Mouse (Mus musculus) neural tube, embryonic 11.5 days (tissue): ENCODE data around the gene Hoxd10. TPM values are rescaled to one million over a fixed set of nuclear protein-coding genes. Genes with fewer than 3 reads are reported as not detected.

Source experiments
- ATAC-seq: fragments of 200-750 bp; cut with Nextera tagmentation; 2 replicates; pipeline ENCODE4 v1.8.0; 2017; ENCODE audit warnings: moderate number of reproducible peaks, mild to moderate bottlenecking, moderate TSS enrichment, moderate library complexity; ENCODE audit not compliant: insufficient read depth, low FRiP score, low TSS enrichment
- DNase-seq: peaks from one replicate; pipeline ENCODE4 v3.0.0-alpha.2; 2015; ENCODE audit warnings: low spot score
- H3K27ac ChIP-seq: fragments of 300-500 bp; sonication (generic); 2 replicates; pipeline ENCODE4 v1.5.1; 2014; ENCODE audit warnings: low read depth, mild to moderate bottlenecking, low read length
- H3K27me3 ChIP-seq: fragments of 300-500 bp; sonication (generic); 2 replicates; pipeline ENCODE4 v1.6.1; 2014; ENCODE audit warnings: mild to moderate bottlenecking, low read length, mixed read lengths; ENCODE audit not compliant: control insufficient read depth, insufficient read depth
- H3K36me3 ChIP-seq: fragments of 300-500 bp; sonication (generic); 2 replicates; pipeline ENCODE4 v1.6.1; 2014; ENCODE audit warnings: mild to moderate bottlenecking, low read length, moderate library complexity, mixed read lengths; ENCODE audit not compliant: control insufficient read depth, insufficient read depth
- H3K4me1 ChIP-seq: fragments of 300-500 bp; sonication (generic); 2 replicates; pipeline ENCODE4 v1.6.1; 2014; ENCODE audit warnings: low read length, mixed read lengths; ENCODE audit not compliant: control insufficient read depth, insufficient read depth
- H3K4me2 ChIP-seq: fragments of 300-500 bp; sonication (generic); 2 replicates; pipeline ENCODE4 v1.6.1; 2014; ENCODE audit warnings: low read depth, mild to moderate bottlenecking, moderate library complexity
- H3K4me3 ChIP-seq: fragments of 300-500 bp; sonication (generic); 2 replicates; pipeline ENCODE4 v1.5.1; 2014; ENCODE audit warnings: low read depth, low read length
- H3K9ac ChIP-seq: fragments of 300-500 bp; sonication (generic); 2 replicates; pipeline ENCODE4 v1.6.1; 2014; ENCODE audit warnings: mild to moderate bottlenecking, low read length
- H3K9me3 ChIP-seq: fragments of 300-500 bp; sonication (generic); 2 replicates; pipeline ENCODE4 v1.6.1; 2016; ENCODE audit warnings: low read length; ENCODE audit not compliant: control insufficient read depth
- WGBS: fragments of 180-500 bp; shearing (Covaris S2); extraction: QIAGEN DNeasy Blood & Tissue Kit; methylation state at CpG from one replicate; pipeline ENCODE4 v1.1.7; 2014; 5-methylcytosine and 5-hydroxymethylcytosine counted together
- polyA plus RNA-seq: library from polyadenylated mRNA; unstranded; fragments of >200 nt; fragmentation: Nextera tagmentation; extraction: Ambion mirVana; gene quantifications from 2 replicates; pipeline ENCODE4 v1.2.1, GENCODE M21; 2014

Gene Hoxd10
- polyA plus RNA-seq, 1 experiment from 2014 or later: 29.3 TPM

DNA sequence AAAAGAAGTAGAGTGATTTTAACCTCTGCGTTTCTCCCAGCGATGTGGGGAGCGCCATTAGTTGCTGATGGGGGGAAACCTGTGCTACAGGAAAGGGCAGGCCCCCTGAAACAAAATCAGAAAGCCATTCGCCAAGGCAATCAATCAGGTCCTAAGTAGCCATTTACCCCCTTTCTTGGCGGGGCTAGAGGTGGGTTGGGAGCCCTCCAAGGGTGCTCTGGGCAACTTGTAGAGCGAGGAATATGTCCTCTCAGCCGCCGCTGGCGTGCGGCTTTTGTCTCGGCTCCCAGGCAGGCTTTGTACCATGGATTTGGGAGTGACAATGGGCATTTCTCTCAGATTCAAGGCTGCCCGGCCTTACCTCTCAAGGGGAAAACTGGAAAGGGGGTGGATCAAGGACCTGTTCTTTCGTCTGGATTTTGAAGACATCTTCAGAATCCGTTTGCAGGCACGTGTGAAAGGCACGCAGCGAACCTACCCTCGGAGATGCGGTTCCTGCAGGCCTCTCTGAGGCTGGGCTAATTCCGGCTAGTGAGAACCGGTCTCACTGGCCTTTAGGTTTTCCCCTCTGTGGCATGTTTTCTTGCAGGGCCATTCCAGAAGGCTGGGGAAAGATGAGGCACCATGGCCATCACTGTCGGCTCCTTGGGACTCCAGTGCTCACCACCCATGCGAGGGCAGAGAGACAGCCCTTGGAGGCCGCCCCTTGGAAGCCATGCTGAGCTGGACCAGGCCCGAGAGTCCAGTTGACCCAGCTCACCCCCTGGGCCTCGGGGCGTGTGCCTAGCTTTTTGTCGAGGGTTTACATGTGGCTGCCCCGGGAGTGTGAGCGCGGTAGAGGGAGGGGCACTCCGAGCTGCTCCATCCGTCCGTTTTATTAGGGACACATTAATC is 5.0 kb downstream of the Hoxd10 start:
- H3K4me1 ChIP-seq: peaks cover 8% of the 10 kb centered on the region; the same call in 1 of the 2 replicates
- no peaks in the 10 kb centered on the region for H3K9me3 ChIP-seq
- peak overlapping the region; percentile 63 for H3K4me3 ChIP-seq
- H3K9ac ChIP-seq: peak overlapping the region; percentile 89
- no peaks in the 10 kb centered on the region for H3K36me3 ChIP-seq
- DNase-seq (peak; percentile 56), ATAC-seq (no peak)
- H3K27ac ChIP-seq: peak overlapping the region; percentile 83
- WGBS: 1% methylated on average over 34 of the region's 34 CpGs
- peaks cover 87% of the 10 kb centered on the region for H3K27me3 ChIP-seq
- peak overlapping the region; percentile 76 for H3K4me2 ChIP-seq

DNA sequence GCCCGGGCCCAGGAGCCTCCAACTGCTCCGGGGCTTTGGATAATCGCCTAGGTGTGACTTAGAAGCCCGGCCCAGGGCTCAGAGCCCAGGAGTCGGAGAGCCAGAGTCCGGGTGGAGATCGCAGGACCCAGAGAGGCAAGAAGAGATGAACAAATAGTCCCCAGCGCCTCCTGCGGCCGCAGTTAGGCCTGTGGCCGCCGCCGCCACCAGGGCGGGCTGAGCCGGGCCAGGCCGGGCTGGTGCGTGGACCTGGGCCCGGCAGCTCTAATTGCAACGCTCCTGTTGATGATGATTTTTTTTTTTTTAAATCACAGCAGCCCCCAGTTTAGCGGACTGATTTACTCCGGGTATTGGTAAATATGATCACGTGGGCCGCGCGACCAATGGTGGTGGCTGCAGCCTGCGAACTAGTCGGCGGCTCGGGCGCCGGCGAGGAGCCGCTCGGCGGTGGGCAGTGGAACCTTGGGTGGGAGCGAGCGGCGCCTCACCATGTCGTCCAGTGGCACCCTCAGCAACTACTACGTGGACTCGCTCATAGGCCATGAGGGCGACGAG is 5.9 kb downstream of the Hoxd10 start, which contains the start of gene Hoxd9:
Gene Hoxd9 (plus strand): TSS at position 161 of the 555 bp plus-strand sequence.
- H3K27me3 ChIP-seq: peaks cover 78% of the 10 kb centered on the region
- H3K9me3 ChIP-seq: no peaks in the 10 kb centered on the region
- H3K36me3 ChIP-seq: no peaks in the 10 kb centered on the region
- DNase-seq (peak; percentile 77), ATAC-seq (peak; percentile 70)
- H3K4me1 ChIP-seq: peaks cover 5% of the 10 kb centered on the region; the same call in 1 of the 2 replicates
- peak within 1 kb of the TSS; percentile 76 for H3K4me2 ChIP-seq
- peak within 1 kb of the TSS; percentile 63 for H3K4me3 ChIP-seq
- H3K27ac ChIP-seq: peak within 1 kb of the TSS; percentile 83
- H3K9ac ChIP-seq: peak within 1 kb of the TSS; percentile 89
- WGBS: under 1% methylated on average over 43 of the region's 43 CpGs

DNA sequence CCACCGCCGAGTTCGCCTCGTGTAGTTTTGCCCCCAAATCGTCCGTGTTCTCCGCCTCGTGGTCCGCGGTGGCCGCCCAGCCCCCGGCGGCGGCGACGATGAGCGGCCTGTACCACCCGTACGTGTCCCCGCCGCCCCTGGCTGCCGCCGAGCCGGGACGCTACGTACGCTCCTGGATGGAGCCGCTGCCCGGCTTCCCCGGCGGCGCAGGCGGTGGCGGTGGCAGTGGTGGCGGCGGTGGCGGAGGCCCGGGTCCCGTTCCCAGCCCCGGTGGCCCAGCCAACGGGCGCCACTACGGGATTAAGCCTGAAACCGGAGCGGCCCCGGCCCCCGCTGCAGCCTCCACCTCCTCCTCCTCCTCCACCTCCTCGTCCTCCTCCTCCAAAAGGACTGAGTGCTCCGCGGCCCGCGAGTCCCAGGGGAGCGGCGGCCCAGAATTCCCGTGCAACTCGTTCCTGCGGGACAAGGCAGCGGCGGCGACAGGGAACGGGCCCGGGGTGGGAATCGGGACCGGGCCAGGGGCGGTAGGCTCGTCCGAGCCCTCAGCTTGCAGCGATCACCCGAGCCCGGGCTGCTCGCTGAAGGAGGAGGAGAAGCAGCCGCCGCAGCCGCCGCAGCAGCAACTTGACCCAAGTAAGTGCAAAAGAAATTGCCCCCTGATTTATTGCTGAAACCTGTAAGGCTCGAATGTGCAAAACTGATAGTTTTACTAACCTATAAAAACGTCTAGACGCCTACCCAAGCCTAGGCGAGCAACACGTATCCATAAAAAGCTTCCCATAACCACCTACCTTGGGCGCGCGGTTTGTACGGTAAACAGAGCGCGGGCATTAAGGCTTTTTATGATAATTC is 6.7 kb downstream of the Hoxd10 start:
- Histone ChIP-seq H3K36me3 (no peaks in the 10 kb centered on the region), H3K4me3 (peak overlapping the region; percentile 63), H3K27me3 (peaks cover 73% of the 10 kb centered on the region), H3K27ac (peak overlapping the region; percentile 83), H3K4me2 (peak overlapping the region; percentile 76), H3K4me1 (peaks cover 5% of the 10 kb centered on the region; the same call in 1 of the 2 replicates), H3K9me3 (no peaks in the 10 kb centered on the region), H3K9ac (peak overlapping the region; percentile 89)
- ATAC-seq (0 out of 2 replicates have a peak, but pooled peaks have one; percentile 14), DNase-seq (peak; percentile 59)
- WGBS: under 1% methylated on average over 66 of the region's 86 CpGs

DNA sequence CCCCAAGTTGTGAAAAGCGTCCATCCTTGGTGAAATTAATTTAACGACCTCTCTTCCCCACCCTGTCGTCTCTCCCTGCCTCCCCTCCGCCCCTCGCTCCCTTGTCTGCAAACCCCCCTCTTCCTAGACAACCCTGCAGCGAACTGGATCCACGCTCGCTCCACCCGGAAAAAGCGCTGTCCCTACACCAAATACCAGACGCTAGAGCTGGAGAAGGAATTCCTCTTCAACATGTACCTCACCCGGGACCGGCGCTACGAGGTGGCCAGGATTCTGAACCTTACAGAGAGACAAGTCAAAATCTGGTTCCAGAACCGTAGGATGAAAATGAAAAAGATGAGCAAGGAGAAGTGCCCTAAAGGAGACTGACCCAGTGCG is 7.3 kb downstream of the Hoxd10 start:
- no peaks in the 10 kb centered on the region for H3K36me3 ChIP-seq
- H3K4me1 ChIP-seq: peaks cover 8% of the 10 kb centered on the region; the same call in 1 of the 2 replicates
- no peak for ATAC-seq
- H3K9me3 ChIP-seq: no peaks in the 10 kb centered on the region
- DNase-seq: peak; percentile 49
- WGBS: under 1% methylated on average over 17 of the region's 17 CpGs
- H3K27ac ChIP-seq: peak overlapping the region; percentile 74
- peak overlapping the region; percentile 89 for H3K9ac ChIP-seq
- peaks cover 71% of the 10 kb centered on the region for H3K27me3 ChIP-seq
- peak overlapping the region; percentile 76 for H3K4me2 ChIP-seq
- H3K4me3 ChIP-seq: peak overlapping the region; percentile 63

DNA sequence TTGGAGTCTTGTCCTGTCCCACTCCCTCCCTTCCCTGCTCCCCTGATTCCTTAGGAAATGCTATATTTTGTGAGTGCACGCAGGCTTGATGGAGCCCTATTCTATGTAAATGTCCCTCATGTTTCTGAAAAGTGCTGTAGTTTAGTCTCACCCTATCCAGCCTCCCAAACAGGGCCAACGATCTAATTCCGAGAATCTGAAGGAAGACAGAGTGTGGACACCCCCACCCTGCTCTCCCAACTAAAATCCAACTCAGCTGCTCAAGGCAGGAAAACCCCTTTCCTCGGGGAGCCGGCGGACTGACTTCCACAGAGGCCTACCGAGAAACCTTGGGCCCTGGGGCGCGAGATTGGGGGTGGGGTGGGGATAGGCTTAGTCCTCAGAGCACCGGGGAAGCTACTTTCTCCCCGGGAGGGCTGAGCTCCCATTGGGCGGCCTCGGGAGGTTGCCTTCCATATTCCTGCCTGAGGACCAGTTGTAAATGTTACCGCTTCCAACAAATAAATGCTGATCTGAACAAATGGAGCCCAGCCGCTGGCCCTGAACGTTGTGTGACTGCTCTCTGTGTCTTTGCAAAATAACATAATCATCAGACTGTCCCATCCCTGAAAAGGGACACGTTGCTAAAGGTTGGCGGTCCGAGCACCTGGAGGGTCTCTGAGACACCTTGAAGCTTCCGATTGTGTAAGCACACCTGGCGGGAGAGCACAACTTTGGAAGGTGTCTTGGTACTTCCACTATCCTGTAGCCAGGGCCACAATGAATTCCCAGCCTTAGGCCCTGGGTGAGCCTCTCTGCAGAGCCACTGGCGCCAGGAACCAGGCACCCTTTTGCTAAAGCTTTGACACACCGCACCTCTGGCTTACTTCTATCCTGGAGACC is 8.2 kb downstream of the Hoxd10 start:
- WGBS: 3% methylated on average over 23 of the region's 23 CpGs
- ATAC-seq (no peak), DNase-seq (peak; percentile 46)
- Histone ChIP-seq H3K27ac (peak overlapping the region; percentile 74), H3K9me3 (no peaks in the 10 kb centered on the region), H3K4me2 (peak overlapping the region; percentile 76), H3K4me1 (peaks cover 9% of the 10 kb centered on the region; the same call in 1 of the 2 replicates), H3K9ac (peak overlapping the region; percentile 89), H3K36me3 (no peaks in the 10 kb centered on the region), H3K27me3 (peaks cover 70% of the 10 kb centered on the region), H3K4me3 (peak overlapping the region; percentile 63)

DNA sequence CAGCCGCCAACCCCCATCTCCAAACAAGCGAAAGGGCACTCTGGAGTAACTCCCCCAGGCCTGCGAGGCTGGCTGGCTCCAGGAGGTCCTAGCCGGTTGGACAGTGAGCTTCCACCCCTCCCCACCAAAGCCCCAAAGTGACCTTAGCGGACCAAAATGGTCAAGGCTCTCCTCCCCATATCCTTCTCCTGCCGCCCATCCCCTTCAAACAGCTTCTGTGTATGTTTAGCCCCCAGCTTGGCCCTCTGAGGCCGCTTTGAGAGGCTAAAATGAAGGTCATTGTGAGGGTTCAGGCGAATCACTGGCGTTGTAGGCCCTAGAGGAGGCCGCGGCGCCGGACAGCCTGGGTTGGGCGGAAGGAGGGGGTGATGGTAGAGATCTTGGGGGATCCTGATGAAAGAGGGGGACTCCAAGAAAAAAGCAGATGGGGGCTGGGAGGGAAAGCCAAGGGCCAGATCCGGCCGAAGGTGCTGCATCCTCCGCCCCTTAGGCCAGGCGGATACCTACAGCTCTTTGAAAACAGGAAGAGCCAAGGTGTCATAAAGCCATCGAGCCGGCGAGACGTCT is 8.9 kb downstream of the Hoxd10 start:
- Histone ChIP-seq H3K27me3 (peaks cover 63% of the 10 kb centered on the region), H3K4me2 (peak overlapping the region; percentile 76), H3K9ac (peak overlapping the region; percentile 89), H3K27ac (peak overlapping the region; percentile 74), H3K9me3 (no peaks in the 10 kb centered on the region), H3K36me3 (no peaks in the 10 kb centered on the region), H3K4me3 (peak overlapping the region; percentile 63), H3K4me1 (peaks cover 9% of the 10 kb centered on the region; the same call in 1 of the 2 replicates)
- 2% methylated on average over 22 of the region's 22 CpGs for WGBS
- DNase-seq (peak; percentile 18), ATAC-seq (no peak)

DNA sequence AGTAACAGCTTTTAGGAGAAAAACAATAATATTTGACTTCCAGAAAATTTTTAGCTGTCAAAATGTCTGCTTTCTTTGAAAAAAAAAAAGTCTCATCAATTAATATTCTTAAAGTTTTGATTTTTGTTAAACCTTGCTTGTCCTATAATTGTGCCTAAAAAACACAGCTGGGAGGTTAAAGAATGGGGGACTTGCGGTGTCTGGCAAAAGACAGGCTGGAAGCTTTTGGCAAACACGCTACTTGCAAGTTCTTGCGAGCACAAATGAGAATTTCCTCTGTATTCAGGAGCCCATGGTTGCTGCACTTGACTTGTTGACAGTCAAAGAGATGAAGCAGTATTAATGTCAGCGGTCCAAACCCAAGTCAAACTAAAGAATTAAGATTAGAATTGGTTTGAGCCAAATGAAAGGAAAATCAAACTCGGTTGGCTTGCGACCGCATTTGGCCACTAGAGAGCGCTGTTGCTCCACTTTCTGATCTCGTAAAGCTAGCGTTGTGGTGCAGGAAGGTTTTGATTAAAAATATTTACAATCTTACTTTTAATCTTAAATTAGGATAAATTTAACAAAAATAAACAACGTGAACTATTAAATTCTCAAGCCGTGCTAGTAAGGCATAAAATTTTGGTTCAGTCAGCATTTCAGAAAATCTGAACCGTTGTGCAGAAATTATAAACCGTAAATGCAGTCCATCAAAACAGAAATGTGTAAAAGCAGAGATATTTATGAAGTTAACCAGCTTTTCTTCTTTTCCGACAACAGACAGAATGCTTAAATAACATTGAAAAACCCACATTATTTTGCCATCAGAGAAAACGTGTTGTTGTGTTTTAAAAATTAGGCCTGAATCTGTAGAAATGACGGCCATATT is 10.5 kb downstream of the Hoxd10 start:
- WGBS: 11% methylated on average over 17 of the region's 17 CpGs

More for the DNA sequence above, 10.5 kb downstream of the Hoxd10 start:
- ATAC-seq: no peak
- no peak overlapping the region for H3K4me3 ChIP-seq
- H3K9me3 ChIP-seq: no peaks in the 10 kb centered on the region
- peak overlapping the region; percentile 85 for H3K4me2 ChIP-seq
- DNase-seq: peak; percentile 86
- H3K27me3 ChIP-seq: peaks cover 52% of the 10 kb centered on the region
- no peak overlapping the region for H3K9ac ChIP-seq
- no peaks in the 10 kb centered on the region for H3K36me3 ChIP-seq
- H3K4me1 ChIP-seq: peaks cover 7% of the 10 kb centered on the region; the same call in 1 of the 2 replicates
- H3K27ac ChIP-seq: no peak overlapping the region
